Mouse (Mus musculus): Measurements from ENCODE around the gene Ppp1r27.

DNA sequence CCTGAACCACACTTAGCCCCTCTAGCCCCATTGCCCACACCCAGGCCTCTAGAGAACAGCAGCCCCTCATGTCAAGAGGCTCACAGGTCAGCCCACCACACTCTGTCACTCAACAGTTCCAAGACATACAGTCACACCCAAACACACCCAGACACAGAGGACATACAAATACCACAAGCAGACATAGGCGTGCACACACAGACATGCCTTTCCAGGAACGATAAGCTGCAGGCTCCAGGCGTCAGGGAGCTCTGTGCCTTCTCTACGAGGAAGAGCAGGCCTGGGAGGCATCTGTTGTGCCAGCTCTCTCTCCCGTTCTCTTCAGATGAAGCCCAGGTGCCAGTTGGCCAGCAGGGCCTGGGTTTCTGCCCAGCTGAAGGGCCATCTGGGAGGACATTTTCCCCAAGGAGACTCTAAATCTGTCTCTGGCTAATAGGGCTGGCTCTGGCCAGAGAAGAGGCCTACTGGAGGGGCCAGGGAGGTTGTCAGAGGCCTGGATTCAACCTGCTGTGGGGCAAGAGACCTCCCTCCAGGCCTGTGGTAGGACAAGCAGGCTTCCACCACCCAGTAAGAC lies 29.9 kb downstream of the Ppp1r27 start:
- TF ChIP-seq ZNF384 (IDR thresholded peaks at IDR 0.05; ENCODE audit: low read depth, low read length) (no peak), CHD2 (IDR thresholded peaks at IDR 0.05; ENCODE audit: low read depth, low read length) (no peak), MAFK (IDR thresholded peaks at IDR 0.05; ENCODE audit: insufficient read depth, low read depth, low read length) (no peak), ZC3H11A (IDR thresholded peaks at IDR 0.05; ENCODE audit: borderline replicate concordance, low read depth, low read length) (no peak)
